Mouse (Mus musculus) neural tube, embryonic 13.5 days (tissue): ENCODE results near the gene Mcf2l. TPM values are rescaled to one million over a fixed set of nuclear protein-coding genes. Genes with fewer than 3 reads are reported as not detected.
A peak's percentile ranks its signal among the peaks of the same experiment; 100 is the strongest.

Experiments used
- ATAC-seq: fragments of 200-750 bp; cut with Nextera tagmentation; 2 replicates; pipeline ENCODE4 v1.8.0; 2017; ENCODE audit warnings: low read depth, mild to moderate bottlenecking, moderate TSS enrichment, moderate library complexity
- H3K27ac ChIP-seq: fragments of 300-500 bp; sonication (generic); replicated peaks from 2 replicates; pipeline ENCODE4 v1.5.1; 2015; ENCODE audit warnings: moderate library complexity, mild to moderate bottlenecking, inconsistent platforms
- H3K27me3 ChIP-seq: fragments of 300-500 bp; sonication (generic); 2 replicates; pipeline ENCODE4 v1.6.1; 2015; ENCODE audit warnings: mild to moderate bottlenecking, inconsistent platforms
- H3K36me3 ChIP-seq: fragments of 300-500 bp; sonication (generic); 2 replicates; pipeline ENCODE4 v1.6.1; 2015; ENCODE audit warnings: mild to moderate bottlenecking, inconsistent platforms
- H3K4me1 ChIP-seq: fragments of 300-500 bp; sonication (generic); replicated peaks from 2 replicates; pipeline ENCODE4 v1.6.1; 2015; ENCODE audit warnings: inconsistent platforms
- H3K4me2 ChIP-seq: fragments of 300-500 bp; sonication (generic); 2 replicates; pipeline ENCODE4 v1.6.1; 2015; ENCODE audit warnings: inconsistent platforms, mild to moderate bottlenecking, moderate library complexity
- H3K4me3 ChIP-seq: fragments of 300-500 bp; sonication (generic); 2 replicates; pipeline ENCODE4 v1.5.1; 2015; ENCODE audit warnings: mild to moderate bottlenecking, inconsistent platforms
- H3K9ac ChIP-seq: fragments of 300-500 bp; sonication (generic); 2 replicates; pipeline ENCODE4 v1.6.1; 2015; ENCODE audit warnings: moderate library complexity, mild to moderate bottlenecking, inconsistent platforms
- H3K9me3 ChIP-seq: fragments of 300-500 bp; sonication (generic); 2 replicates; pipeline ENCODE4 v1.6.1; 2016; ENCODE audit warnings: inconsistent platforms
- WGBS: fragments of 180-500 bp; shearing (Covaris S2); methylation state at CpG from one replicate; pipeline ENCODE4 v1.1.7; 2015; 5-methylcytosine and 5-hydroxymethylcytosine counted together
- polyA plus RNA-seq: library from polyadenylated mRNA; unstranded; fragments of >200 nt; fragmentation: Nextera tagmentation; extraction: Ambion mirVana; gene quantifications from 2 replicates; pipeline ENCODE4 v1.2.1, GENCODE M21; 2015

Gene Mcf2l
- polyA plus RNA-seq, 1 experiment from 2014 or later: 107 TPM

GRCm38 (mm10) chr8:12941161-12941926 lies 67.7 kb downstream of the Mcf2l start:
- Histone ChIP-seq H3K36me3 (no peaks in the 10 kb centered on the region), H3K4me1 (peaks cover 5% of the 10 kb centered on the region), H3K4me3 (no peak overlapping the region), H3K4me2 (no peak overlapping the region), H3K27ac (no peak overlapping the region), H3K9ac (no peak overlapping the region), H3K27me3 (no peaks in the 10 kb centered on the region), H3K9me3 (no peaks in the 10 kb centered on the region)
- no peak for ATAC-seq
- WGBS: 86% methylated on average over 10 of the region's 10 CpGs

DNA sequence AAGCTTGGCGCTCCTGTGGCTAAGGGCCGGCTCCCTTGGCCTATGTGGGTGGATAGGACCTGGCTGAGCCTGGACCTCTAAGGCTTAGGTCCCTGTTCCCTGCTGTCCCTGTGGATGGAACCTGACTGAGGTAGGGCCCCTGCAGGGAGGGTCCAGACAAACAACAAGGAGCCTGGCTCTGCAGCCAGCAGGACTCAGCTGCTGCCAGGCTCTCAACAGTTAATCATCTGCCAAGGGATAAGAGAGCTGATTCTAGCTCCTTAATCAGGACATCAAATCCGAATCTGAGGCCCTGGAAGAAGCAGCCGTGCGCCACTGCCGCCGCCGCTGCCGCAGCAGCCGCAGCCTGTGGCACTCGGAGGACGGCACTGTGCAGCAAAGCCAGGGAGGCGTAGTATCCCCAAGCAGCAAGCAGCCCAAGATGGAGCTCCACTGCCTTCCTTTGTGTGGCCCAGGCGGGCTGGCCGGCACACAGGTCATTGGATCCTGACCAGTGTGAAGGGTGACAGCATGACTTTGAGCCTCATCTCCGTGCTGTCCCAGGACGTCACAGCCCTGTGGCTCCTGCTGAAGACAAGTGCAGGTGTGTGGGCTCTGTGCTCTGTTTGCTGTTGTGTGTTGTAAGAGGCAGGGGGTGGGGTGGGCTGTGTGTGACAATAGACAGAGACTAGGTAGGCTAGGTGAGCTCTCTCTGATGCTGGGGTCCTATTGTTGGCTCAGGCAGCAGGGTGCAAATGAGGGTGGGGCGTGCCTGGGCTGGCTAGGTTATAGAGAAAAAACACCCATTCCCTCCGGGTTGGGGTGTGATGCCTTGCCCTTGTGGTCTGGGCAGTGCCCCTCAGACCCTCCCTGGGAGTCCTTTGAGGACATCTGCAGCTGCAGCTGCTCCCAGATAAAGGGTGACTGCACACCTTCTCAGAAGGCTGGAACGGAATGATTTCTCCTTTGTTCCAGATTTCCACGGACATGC lies 74.3 kb downstream of the Mcf2l start:
- Histone ChIP-seq H3K36me3 (no peaks in the 10 kb centered on the region), H3K9me3 (no peaks in the 10 kb centered on the region), H3K9ac (peak overlapping the region; percentile 92), H3K4me3 (peak overlapping the region; percentile 66), H3K4me1 (peaks cover 70% of the 10 kb centered on the region), H3K4me2 (peak overlapping the region; percentile 80), H3K27me3 (no peaks in the 10 kb centered on the region), H3K27ac (peak overlapping the region; percentile 99)
- WGBS: 3% methylated on average over 21 of the region's 21 CpGs
- peak; percentile 86 for ATAC-seq

DNA sequence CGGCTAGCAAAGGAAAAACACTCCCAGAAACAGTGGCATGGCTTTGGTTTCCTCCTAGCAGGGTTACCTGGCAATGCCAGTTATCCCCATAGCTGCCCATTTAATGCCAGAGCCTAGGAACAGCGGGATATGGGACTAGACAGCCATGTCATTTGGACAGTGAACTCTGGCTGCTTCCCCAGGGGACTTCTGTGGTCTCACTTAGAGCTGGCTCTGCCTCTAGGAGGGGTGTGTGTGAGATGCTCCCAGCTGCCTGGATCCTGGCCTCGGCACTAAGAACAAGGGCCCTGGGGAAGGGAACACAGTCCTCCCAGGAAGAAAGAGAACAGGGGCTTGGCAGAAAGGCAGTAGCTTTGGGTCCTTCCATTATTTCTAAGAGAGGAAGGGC lies 75.0 kb downstream of the Mcf2l start:
- Histone ChIP-seq H3K4me2 (peak overlapping the region; percentile 80), H3K27ac (peak overlapping the region; percentile 99), H3K4me3 (peak overlapping the region; percentile 66), H3K36me3 (peaks cover 2% of the 10 kb centered on the region; the same call in 1 of the 2 replicates), H3K4me1 (peaks cover 72% of the 10 kb centered on the region), H3K9me3 (no peaks in the 10 kb centered on the region), H3K27me3 (no peaks in the 10 kb centered on the region), H3K9ac (peak overlapping the region; percentile 92)
- ATAC-seq: peak; percentile 44
- 8% methylated on average over 3 of the region's 3 CpGs for WGBS

- H3K36me3 ChIP-seq: peaks cover 25% of the 10 kb centered on the region
- H3K9me3 ChIP-seq: no peaks in the 10 kb centered on the region
- no peak overlapping the region for H3K27ac ChIP-seq
- H3K4me1 ChIP-seq: peaks cover 82% of the 10 kb centered on the region
- peak overlapping the region; percentile 80 for H3K4me2 ChIP-seq
- H3K4me3 ChIP-seq: no peak overlapping the region
- no peaks in the 10 kb centered on the region for H3K27me3 ChIP-seq
- 79% methylated on average over 7 of the region's 7 CpGs for WGBS
- H3K9ac ChIP-seq: peak overlapping the region; percentile 46; the same call in 1 of the 2 replicates
- no peak for ATAC-seq
Measured at GRCm38 (mm10) chr8:12951051-12951630, 77.5 kb downstream of the Mcf2l start.

DNA sequence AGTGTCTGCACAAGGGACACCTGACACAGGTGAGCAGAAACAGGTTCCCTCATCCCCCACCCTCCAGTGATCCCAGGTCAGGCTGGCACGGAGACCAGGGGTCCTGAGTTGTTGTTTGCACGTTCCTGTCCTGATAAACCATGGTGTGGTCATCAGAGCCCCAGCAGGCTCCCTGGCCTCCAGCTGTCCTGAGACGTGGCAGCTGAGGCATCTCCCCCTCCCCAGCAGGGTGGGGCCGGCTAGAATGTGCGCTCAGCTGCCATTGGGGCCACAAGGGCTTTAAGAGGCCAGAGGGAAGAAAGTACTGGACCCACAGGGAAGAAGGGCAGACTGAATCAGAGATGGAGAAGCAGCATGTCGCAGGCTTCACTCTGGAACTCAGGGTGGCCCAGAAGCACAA lies 79.1 kb downstream of the Mcf2l start:
- Histone ChIP-seq H3K9me3 (no peaks in the 10 kb centered on the region), H3K36me3 (peaks cover 25% of the 10 kb centered on the region), H3K9ac (no peak overlapping the region), H3K4me3 (no peak overlapping the region), H3K27me3 (no peaks in the 10 kb centered on the region), H3K4me1 (peaks cover 82% of the 10 kb centered on the region), H3K4me2 (no peak overlapping the region), H3K27ac (0 out of 2 replicates have a peak overlapping the region, but pooled peaks have one; percentile 29)
- no peak for ATAC-seq
- WGBS: 61% methylated on average over 6 of the region's 6 CpGs

DNA sequence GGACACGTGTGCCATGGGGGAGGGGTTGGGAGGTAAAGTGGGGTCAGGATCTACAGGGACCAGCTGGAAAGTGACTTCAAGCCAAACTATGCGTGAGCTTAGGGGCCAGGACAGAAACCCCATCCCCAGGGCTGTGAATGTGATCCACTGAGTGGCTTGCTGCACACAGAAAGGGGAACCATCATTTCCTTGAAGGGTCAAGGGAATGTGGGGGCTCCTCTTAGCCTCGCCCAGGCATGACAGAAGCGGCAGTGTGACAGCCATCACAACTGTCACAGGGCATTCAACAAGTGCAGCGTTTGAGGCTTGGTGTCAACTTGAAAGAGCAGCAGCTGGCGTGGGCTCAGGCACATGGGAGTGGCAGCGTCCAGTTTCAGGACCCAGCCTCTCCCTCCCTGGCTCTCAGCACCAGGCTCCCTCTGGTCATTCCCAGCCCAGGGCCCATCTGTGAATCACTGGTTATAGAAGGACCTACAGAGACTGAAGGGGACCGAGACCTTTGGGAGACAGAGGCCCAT lies 81.8 kb downstream of the Mcf2l start:
- 78% methylated on average over 8 of the region's 8 CpGs for WGBS
- peaks cover 25% of the 10 kb centered on the region for H3K36me3 ChIP-seq
- no peak for ATAC-seq

DNA sequence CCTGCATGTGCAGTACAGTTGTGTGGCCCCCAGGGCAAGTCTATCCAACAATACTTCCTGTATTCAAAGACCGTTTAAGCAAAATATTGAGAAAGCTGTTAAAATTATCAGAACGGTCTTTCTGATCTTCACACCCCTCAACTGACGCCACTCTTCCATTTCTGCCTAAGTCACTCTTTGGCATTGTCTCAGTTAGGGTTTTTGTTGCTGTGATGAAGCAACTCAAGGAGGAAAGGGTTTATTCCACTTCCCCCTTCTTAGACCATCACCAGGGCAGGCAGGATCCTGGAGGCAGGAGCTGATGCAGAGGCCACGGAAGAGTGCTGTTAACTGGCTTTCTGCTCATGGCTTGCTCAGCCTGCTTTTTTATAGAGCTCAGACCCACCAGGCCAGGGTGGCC lies 82.3 kb downstream of the Mcf2l start:
- Histone ChIP-seq H3K27ac (no peak overlapping the region), H3K4me2 (no peak overlapping the region), H3K4me1 (peaks cover 80% of the 10 kb centered on the region), H3K27me3 (no peaks in the 10 kb centered on the region), H3K4me3 (no peak overlapping the region), H3K36me3 (peaks cover 25% of the 10 kb centered on the region), H3K9me3 (no peaks in the 10 kb centered on the region), H3K9ac (no peak overlapping the region)
- ATAC-seq: no peak
- 89% methylated on average over 4 of the region's 4 CpGs for WGBS

More for the DNA sequence above, 81.8 kb downstream of the Mcf2l start:
- Histone ChIP-seq H3K4me1 (peaks cover 81% of the 10 kb centered on the region), H3K4me2 (no peak overlapping the region), H3K9ac (no peak overlapping the region), H3K9me3 (no peaks in the 10 kb centered on the region), H3K27ac (no peak overlapping the region), H3K27me3 (no peaks in the 10 kb centered on the region), H3K4me3 (no peak overlapping the region)

DNA sequence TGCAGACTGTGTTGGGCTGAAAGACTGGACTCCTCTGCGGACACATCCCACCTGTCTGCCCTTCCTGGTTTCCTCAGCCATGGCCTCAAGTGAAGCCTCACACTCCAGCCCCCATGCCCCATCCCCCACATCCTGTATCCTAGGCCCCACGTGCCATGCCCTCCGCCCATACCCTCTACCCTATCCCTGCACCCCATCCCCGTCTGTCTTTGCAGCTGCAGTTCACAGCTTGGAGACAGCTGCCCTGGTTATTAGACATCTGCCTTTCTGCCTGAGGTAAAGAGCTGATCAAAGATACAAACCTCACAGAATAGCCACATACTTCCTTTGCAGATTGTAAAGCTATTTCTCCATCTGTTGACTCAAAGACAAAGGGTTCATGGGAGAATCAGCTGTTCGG lies 83.3 kb downstream of the Mcf2l start:
- H3K27me3 ChIP-seq: no peaks in the 10 kb centered on the region
- peaks cover 25% of the 10 kb centered on the region for H3K36me3 ChIP-seq
- no peak overlapping the region for H3K4me3 ChIP-seq
- peaks cover 75% of the 10 kb centered on the region for H3K4me1 ChIP-seq
- no peak overlapping the region for H3K4me2 ChIP-seq
- ATAC-seq: peak; percentile 41; the same call in 1 of the 2 replicates
- no peaks in the 10 kb centered on the region for H3K9me3 ChIP-seq
- H3K9ac ChIP-seq: no peak overlapping the region
- H3K27ac ChIP-seq: no peak overlapping the region; the same call in 1 of the 2 replicates
- WGBS: 48% methylated on average over 5 of the region's 5 CpGs

DNA sequence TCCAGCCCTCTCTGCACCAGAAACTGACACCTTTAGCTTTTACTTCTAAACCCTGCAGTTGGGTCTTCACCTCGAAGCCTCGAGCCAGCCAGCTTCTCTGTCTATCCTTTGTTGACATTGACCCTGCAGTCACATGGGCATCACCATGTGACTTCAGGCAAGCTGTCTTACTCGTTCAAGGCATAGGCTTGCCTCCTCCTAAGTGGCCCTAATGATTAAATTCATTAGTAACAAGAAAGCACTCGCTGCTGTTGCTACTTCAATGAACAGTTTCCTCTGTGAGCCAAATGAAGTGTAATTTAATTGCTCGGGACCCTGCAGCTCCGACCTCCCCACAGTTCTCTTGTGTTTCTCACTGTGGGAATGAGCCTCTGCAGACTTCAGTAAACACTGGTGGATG lies 83.8 kb downstream of the Mcf2l start:
- Histone ChIP-seq H3K4me1 (peaks cover 75% of the 10 kb centered on the region), H3K36me3 (peaks cover 25% of the 10 kb centered on the region), H3K27ac (no peak overlapping the region; the same call in 1 of the 2 replicates), H3K27me3 (no peaks in the 10 kb centered on the region), H3K4me3 (no peak overlapping the region), H3K9ac (no peak overlapping the region), H3K9me3 (no peaks in the 10 kb centered on the region), H3K4me2 (no peak overlapping the region)
- peak; percentile 44; the same call in 1 of the 2 replicates for ATAC-seq
- WGBS: 25% methylated on average over 6 of the region's 6 CpGs

- Histone ChIP-seq H3K27me3 (no peaks in the 10 kb centered on the region), H3K9ac (no peak overlapping the region), H3K4me1 (peaks cover 70% of the 10 kb centered on the region), H3K4me2 (no peak overlapping the region), H3K4me3 (no peak overlapping the region), H3K27ac (no peak overlapping the region), H3K9me3 (no peaks in the 10 kb centered on the region), H3K36me3 (peaks cover 30% of the 10 kb centered on the region)
- WGBS: 91% methylated on average over 2 of the region's 2 CpGs
- no peak for ATAC-seq
Measured at GRCm38 (mm10) chr8:12960609-12961008, 87.0 kb downstream of the Mcf2l start.

- Histone ChIP-seq H3K4me2 (no peak overlapping the region), H3K4me1 (peaks cover 64% of the 10 kb centered on the region), H3K36me3 (peaks cover 33% of the 10 kb centered on the region), H3K27me3 (no peaks in the 10 kb centered on the region), H3K27ac (no peak overlapping the region), H3K9ac (no peak overlapping the region), H3K4me3 (no peak overlapping the region), H3K9me3 (no peaks in the 10 kb centered on the region)
- 76% methylated on average over 2 of the region's 2 CpGs for WGBS
- ATAC-seq: no peak
Measured at GRCm38 (mm10) chr8:12961211-12961610, 87.6 kb downstream of the Mcf2l start.
